Mouse (Mus musculus) forelimb bud, embryonic 11.5 days (tissue): ENCODE measurements around the gene Ehf.
A peak's percentile ranks its signal among the peaks of the same experiment; 100 is the strongest.

Experiments used
- DNase-seq: peaks from one replicate; pipeline ENCODE4 v3.0.0-alpha.2; 2012; ENCODE audit warnings: low read depth, low spot score

Ehf gene

DNA sequence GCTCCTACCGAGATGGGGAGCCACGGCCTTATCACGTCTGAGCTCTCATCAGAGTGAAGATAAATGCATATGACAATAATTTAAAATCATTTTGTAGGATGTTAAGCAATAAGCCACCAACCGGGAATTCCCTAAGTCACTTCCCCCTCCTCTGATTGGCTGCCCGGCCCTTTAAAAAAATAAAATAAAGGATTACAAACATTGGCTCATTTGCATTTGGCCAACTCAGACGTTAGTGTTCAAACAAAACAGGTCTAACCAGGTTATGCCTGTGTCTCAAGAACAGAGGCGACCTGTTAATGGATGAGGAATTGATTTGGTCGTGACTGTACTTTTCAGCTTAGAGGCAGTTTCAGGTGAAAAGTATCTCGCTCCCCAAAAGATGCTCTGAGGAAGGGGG, at the start of gene Ehf:
Gene Ehf (minus strand): TSS at position 147 of the 400 bp plus-strand sequence.
- no peak for DNase-seq

DNA sequence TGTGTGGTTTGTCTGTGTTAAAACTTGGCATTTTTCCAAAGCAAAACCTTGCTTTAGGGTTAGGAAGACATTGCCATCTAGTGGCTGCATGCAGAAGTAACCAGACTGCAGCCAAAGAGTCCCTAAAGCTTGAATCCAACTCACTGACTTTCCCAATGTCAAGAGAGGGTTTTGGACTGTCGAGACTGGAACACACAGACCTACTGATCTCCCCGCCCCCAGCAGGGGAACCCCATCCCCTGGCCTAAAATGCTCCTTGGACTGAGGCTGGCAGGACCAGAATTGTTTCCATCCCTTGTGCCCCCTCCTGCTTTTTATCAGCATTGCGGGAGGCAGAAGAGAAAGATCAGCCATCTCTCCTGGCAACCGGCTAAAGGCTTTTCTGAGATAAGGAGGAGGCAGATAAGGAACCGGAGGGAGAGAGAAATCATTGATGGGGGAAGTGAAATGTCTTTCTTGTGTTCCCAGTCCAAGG, 44.4 kb upstream of the Ehf start:
- peak; percentile 67 for DNase-seq

DNA sequence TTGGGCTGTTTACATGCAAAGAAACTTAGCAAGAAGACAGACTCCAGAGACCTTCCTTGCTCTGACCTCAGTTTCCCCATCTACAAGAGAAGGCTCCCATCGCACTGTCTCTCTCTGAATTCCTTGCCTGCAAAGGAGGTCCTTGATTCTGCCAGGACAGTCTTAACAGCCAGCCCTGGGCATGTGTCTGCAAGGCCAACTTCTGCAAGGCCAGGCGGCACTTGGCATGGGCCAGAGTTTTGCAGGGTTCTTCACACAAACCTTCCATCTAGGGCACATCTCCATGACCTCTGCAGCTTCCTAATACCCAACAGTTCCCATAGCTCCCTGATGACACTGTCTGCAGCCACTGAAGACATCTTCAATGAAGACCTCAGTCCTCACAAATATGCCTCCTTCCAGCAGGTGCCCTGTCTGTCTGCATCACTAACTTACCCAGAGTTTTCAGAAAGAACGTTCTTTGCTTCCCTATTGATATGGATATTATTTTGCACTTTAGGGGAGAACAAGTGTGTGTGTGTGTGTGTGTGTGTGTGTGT, 43.7 kb upstream of the Ehf start:
- no peak for DNase-seq

GRCm38 (mm10) chr2:103343611-103344010, 40.5 kb upstream of the Ehf start:
- DNase-seq, result no peak

GRCm38 (mm10) chr2:103342123-103342522, 39.0 kb upstream of the Ehf start:
- DNase-seq, result no peak

DNA sequence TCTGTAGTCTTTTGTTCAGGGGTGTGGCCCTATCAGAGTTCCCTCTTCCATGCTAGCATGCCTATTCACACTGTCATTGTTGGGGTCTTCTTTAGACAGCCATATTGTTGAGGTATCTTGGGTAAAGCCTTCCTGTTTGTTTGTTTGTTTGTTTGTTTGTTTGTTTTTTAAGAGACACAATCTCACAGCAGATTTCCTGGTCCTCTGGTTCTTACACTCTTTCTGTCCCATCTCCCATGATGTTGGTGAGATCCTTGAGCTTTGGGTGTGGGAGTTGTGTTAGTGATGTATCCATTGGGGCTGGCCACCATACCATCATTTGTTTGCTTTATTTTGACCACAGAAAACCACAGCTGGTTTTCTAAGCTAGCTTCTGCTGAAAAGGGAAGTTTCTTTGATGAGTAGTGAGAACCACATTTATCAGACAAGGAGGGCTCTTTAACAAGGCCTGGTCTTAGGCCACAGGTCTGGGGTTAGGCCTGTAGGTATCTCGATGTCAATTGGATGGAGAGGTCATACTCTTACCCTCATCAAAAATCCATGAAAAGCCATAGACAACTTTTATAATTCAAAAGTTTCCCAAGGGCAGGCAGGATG, 38.4 kb upstream of the Ehf start:
- DNase-seq, result no peak

DNA sequence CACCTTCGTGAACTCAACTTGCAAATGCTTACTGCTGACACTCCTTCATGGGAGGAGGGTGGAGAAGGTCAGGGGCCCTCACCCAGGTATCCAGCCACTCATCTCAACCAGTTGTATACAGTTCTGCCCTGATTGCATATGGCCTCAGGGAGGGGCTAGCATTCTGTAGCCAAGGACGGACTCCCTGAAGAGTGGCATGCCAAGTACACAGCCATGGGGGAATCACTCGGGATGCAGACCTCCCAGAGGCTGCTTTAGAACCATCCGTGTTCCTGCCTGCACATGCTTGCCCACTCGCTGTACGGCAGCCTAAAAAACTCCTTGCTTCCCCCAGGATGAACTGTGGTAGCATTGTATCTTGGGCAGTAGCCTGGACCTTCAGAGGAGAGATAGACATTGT, 35.6 kb upstream of the Ehf start:
- DNase-seq, result no peak

GRCm38 (mm10) chr2:103337370-103337769, 34.3 kb upstream of the Ehf start:
- DNase-seq, result no peak

DNA sequence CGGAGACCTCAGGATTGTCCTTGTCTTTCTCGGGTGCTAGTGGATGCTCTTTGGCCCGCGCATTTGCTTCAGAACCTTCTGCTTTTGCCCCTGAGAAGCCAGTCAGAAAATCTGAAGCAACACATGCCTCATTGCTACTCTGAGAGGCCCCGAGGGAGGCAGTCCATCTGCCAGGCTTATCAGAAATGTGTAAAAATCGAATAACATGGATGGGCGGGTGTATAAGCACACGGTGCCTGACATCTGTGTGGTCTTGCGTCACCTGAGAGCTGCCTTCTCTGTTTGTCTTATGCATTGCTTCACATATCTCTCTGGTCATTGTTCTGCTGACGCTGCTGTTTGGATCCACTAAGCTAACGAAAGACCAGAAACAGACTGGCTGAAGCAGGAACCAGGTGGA, 33.5 kb upstream of the Ehf start:
- no peak for DNase-seq

DNA sequence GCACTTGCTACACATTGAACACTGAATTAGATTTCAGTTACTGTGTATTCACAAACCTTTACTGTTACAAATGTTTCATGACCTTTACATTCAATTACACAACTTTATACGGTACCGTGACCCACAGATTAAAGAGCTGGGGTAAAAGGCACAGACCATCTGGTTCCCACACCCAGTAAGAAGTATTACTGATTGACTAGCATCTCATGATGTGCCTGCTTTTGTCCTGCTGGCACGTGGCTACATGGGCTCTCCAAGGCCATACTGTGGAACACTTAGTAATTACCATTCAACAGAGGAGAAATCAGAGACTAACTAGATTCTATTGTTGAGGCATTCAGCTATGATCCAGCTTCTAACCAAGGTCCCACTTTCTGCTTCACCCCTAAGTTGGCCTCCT, 32.9 kb upstream of the Ehf start:
- no peak for DNase-seq

DNA sequence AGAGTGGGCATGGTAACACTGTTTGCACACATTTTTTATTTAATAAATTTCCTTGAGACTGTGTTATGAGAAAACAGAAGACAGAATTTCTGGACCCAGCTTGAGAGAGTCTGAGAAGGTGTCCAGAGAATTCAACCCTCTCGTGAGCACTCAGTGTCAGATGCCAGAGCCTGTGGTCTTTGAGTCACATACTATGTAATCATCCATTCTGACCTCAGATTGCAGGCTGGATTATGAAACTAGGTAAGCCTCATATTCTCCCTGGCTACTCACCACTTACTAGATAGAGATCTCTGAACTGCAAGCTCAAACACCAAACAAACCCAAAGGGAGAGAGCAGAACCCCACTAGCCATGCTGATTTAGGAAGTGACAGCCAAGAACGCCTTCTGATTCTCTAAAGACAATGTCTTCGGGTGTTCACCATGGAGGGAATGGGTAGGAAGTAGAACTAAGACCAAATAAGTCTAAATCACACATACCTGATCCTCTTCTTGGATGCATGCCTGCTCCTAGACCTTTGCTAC, 28.7 kb upstream of the Ehf start:
- DNase-seq, result no peak

DNA sequence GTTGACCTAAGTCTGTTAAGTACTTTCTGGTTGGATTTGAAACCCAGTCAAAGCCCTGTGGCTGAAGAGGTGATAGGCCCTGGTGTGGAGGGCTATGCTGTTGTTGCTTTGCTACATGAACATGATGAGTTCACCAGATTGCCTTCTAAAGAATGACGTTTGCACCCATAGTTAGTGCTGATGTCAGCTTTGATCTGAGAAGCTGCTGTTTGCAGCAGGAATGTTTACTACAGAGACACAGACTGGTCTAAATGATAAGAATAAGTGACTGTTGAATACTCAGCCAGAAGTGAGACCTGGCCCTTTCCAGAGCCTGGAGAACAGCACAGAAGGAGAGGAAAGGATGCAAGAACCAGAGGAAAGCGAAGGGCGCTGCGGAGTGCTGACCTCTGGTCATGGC, 25.7 kb upstream of the Ehf start:
- no peak for DNase-seq

DNA sequence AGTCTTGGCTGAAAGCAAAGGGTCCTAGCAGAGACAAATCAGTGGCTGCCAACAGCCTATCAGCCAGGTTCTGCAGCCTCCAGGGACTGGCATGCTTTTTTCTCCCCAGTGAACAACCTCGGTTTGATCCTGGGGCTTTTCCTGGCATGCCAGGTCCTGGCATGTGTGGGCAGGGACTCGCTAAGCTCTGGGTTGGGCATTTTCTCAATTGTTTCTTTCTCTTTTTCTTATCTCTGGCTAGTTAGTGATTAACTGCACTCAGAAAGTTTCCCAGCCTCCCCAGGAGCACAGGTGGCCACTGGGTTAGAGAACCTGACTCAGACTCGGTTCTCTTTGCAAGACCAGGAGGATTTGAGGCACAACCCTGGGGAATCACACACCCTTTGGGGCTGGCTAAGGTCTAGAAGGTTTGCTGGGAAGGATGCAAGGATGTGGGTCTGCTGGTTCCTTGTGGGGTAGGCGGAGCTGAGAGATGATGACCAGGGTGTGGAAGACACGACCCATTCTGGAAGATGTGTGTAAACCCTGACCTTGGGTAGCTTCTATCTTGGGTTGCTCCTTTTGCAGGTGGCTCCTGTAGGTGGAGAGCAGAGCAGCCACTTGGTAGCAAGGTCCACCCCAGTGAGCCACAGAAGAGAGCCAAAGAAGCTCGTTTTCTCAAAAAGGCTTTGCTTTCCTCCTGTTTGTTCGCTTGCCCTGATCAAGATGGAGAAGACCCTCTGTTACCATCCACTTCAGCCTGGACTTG, 22.4 kb upstream of the Ehf start:
- no peak for DNase-seq

DNA sequence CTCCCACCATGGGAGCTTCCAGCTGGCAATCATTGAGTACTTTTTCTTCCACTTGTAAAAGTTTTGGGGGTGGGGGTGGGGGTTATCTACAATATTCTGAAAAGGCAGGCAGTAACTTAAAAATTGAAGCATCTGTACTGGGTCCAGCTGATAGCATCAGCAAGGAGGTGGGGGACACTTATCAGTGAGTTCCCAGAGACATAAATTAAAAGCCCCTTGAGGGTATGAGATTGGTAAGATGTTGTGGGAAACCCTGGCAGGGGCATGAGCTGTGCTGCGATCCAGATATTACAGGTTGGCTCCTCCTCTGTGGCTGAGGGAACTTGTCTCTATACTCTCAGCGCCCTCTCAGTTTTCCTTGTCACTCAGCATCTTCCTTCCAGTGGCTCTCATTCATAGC, 21.2 kb upstream of the Ehf start:
- DNase-seq, result no peak

- no peak for DNase-seq
Measured at GRCm38 (mm10) chr2:103322171-103322570, 19.1 kb upstream of the Ehf start.

- DNase-seq, result no peak
Measured at GRCm38 (mm10) chr2:103321638-103322037, 18.6 kb upstream of the Ehf start.

- peak; percentile 3 for DNase-seq
Measured at GRCm38 (mm10) chr2:103314002-103314401, 10.9 kb upstream of the Ehf start.

DNA sequence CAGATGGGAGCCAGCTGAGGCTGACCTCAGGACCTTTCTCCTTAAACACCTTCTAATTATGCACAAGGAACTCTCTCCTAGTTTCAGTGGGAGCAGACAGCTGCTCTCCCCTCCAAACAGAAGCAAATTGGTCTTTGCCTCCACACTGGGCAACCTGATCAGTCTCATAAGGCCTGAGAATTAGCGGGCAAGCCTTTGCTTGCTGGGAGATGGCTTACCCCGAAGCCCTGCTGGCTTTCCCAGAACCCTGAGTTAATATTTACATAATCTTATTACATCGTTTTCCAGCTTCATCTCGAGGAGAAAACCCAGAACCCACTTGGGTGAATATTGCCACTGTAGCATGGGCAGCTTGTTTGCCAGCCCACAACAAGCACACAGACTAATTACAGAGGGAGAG, 9.6 kb upstream of the Ehf start:
- no peak for DNase-seq

DNA sequence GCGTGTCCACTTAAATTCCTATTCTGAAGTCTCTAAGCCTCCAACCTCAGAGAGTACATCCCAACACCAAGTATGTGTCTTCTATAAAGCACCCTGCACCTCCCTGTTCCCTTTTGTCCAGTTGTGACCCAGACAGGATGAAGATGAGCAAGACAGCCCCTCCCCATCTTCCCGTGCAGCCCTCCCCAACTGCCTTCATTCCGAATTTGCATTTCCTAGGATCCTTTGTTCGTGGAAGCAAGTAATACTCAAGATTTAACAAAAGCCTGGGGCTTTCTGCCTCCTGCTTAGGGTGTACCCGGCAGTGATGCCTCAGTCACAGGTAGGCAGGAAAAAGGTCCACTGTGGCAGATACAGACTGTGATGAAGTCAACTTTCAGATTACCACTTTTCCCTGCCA, 7.6 kb upstream of the Ehf start:
- no peak for DNase-seq

DNA sequence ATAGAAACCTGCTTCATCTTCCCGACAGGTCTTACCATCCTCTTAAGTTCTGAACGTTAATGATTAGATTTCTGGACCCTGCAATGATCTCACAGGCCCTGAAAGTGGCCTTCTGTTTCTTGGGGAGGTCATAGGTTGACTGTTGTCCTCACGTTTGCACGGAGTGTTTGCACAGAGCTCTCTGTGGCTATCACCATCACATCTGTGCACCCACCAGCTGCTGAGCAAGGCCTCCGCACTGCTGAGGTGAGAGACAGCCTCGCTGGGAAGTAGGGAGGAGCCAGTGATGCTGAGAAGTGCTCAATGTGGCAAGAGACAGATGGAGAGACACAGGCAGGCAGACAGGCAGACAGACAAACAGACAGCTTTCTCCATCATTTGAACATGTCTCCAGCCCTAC, 3.6 kb upstream of the Ehf start:
- no peak for DNase-seq

- no peak for DNase-seq
Measured at GRCm38 (mm10) chr2:103302669-103303068, 409 bp downstream of the Ehf start.

DNA sequence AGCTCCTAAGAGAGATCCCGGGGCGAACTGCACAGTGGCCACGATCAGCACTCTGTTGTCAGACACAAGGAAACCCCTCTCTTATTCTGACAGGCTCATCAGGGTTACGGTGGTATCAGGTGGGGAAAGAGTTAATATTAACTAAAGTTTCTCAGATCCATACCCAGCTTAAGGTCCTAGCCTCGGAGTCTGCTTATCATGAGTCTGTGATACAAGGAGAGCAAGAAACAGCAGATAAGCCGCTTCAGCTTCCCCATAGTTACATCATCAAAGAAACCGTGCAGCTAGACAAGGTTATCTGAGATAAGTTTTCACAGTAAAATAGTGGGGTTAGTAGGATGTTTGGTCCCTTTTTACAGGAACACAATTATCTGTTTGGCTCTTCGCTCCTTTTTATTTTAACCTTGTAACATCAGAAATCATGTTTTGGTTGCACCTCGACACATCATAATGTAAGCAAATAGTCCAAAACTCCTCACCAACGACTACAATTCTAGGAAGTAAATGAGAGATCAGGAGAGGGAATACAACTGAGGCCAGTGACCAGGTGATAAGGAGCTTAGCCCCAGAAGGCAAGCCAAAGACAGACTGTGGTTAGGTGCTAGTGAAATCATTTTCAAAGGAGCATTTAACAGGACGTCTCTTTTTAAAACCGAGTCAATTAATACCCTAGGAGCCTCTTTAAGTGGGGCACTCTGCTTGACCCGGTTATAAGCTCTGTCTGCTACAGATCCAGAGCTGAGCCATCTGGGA, 4.2 kb downstream of the Ehf start:
- DNase-seq, result no peak
